Mouse (Mus musculus) hindbrain, embryonic 10.5 days (tissue): Measurements from ENCODE around the gene Dcun1d4. TPM values are rescaled to one million over a fixed set of nuclear protein-coding genes. Genes with fewer than 3 reads are reported as not detected.

Source experiments
- DNase-seq: peaks from one replicate; pipeline ENCODE4 v3.0.0-alpha.2; 2017; ENCODE audit warnings: low spot score
- H3K27ac ChIP-seq: fragments of 300-500 bp; sonication (generic); 2 replicates; pipeline ENCODE4 v1.5.1; 2016; ENCODE audit warnings: mild to moderate bottlenecking, moderate library complexity
- H3K27me3 ChIP-seq: fragments of 300-500 bp; sonication (generic); 2 replicates; pipeline ENCODE4 v1.6.1; 2016; ENCODE audit warnings: mild to moderate bottlenecking; ENCODE audit not compliant: poor library complexity, insufficient read depth, severe bottlenecking
- H3K36me3 ChIP-seq: fragments of 300-500 bp; sonication (generic); 2 replicates; pipeline ENCODE4 v1.6.1; 2016; ENCODE audit warnings: mild to moderate bottlenecking, moderate library complexity
- H3K4me1 ChIP-seq: fragments of 300-500 bp; sonication (generic); replicated peaks from 2 replicates; pipeline ENCODE4 v1.6.1; 2016; ENCODE audit warnings: mild to moderate bottlenecking
- H3K4me3 ChIP-seq: fragments of 300-500 bp; sonication (generic); 2 replicates; pipeline ENCODE4 v1.5.1; 2016; ENCODE audit warnings: mild to moderate bottlenecking, moderate library complexity
- H3K9me3 ChIP-seq: fragments of 300-500 bp; sonication (generic); 2 replicates; pipeline ENCODE4 v1.6.1; 2016; ENCODE audit warnings: mild to moderate bottlenecking, moderate library complexity
- WGBS: fragments of 180-500 bp; shearing (Covaris S2); methylation state at CpG from one replicate; pipeline ENCODE4 v1.1.7; 2016; 5-methylcytosine and 5-hydroxymethylcytosine counted together
- polyA plus RNA-seq: library from polyadenylated mRNA; unstranded; fragments of >200 nt; fragmentation: Nextera tagmentation; extraction: Ambion mirVana; gene quantifications from 2 replicates; pipeline ENCODE4 v1.2.1, GENCODE M21; 2016

Gene Dcun1d4
- polyA plus RNA-seq, 1 experiment from 2014 or later, result 46.9 TPM

GRCm38 (mm10) chr5:73539848-73540510 lies 59.2 kb downstream of the Dcun1d4 start:
- no peak overlapping the region for H3K4me3 ChIP-seq
- 62% methylated on average over 6 of the region's 6 CpGs for WGBS
- H3K27me3 ChIP-seq, result no peaks in the 10 kb centered on the region
- H3K27ac ChIP-seq, result no peak overlapping the region
- DNase-seq, result peak; percentile 56
- peaks cover 80% of the 10 kb centered on the region for H3K36me3 ChIP-seq
- H3K4me1 ChIP-seq, result no peaks in the 10 kb centered on the region
- no peaks in the 10 kb centered on the region for H3K9me3 ChIP-seq

GRCm38 (mm10) chr5:73540511-73540871 lies 59.7 kb downstream of the Dcun1d4 start:
- Histone ChIP-seq H3K9me3 (no peaks in the 10 kb centered on the region), H3K4me3 (no peak overlapping the region), H3K4me1 (peaks cover 4% of the 10 kb centered on the region; the same call in 1 of the 2 replicates), H3K27ac (no peak overlapping the region), H3K36me3 (peaks cover 80% of the 10 kb centered on the region), H3K27me3 (no peaks in the 10 kb centered on the region)
- no peak for DNase-seq
- 94% methylated on average over 2 of the region's 2 CpGs for WGBS

- 90% methylated on average over 10 of the region's 10 CpGs for WGBS
- no peaks in the 10 kb centered on the region for H3K9me3 ChIP-seq
- no peaks in the 10 kb centered on the region for H3K27me3 ChIP-seq
- H3K27ac ChIP-seq, result no peak overlapping the region
- DNase-seq, result no peak
- H3K4me3 ChIP-seq, result no peak overlapping the region
- H3K36me3 ChIP-seq, result peaks cover 72% of the 10 kb centered on the region
- peaks cover 7% of the 10 kb centered on the region; the same call in 1 of the 2 replicates for H3K4me1 ChIP-seq
These were observed 63.4 kb downstream of the Dcun1d4 start for GRCm38 (mm10) chr5:73544111-73544753.

- Histone ChIP-seq H3K36me3 (peaks cover 73% of the 10 kb centered on the region), H3K4me1 (peaks cover 7% of the 10 kb centered on the region; the same call in 1 of the 2 replicates), H3K27me3 (no peaks in the 10 kb centered on the region), H3K27ac (no peak overlapping the region), H3K4me3 (no peak overlapping the region), H3K9me3 (no peaks in the 10 kb centered on the region)
- 48% methylated on average over 6 of the region's 6 CpGs for WGBS
- peak; percentile 11 for DNase-seq
These were observed 64.8 kb downstream of the Dcun1d4 start for GRCm38 (mm10) chr5:73545641-73546040.

GRCm38 (mm10) chr5:73547252-73547651 lies 66.5 kb downstream of the Dcun1d4 start:
- no peaks in the 10 kb centered on the region for H3K27me3 ChIP-seq
- H3K4me3 ChIP-seq, result no peak overlapping the region
- WGBS, result 93% methylated on average over 7 of the region's 7 CpGs
- no peaks in the 10 kb centered on the region for H3K9me3 ChIP-seq
- peaks cover 7% of the 10 kb centered on the region; the same call in 1 of the 2 replicates for H3K4me1 ChIP-seq
- H3K36me3 ChIP-seq, result peaks cover 70% of the 10 kb centered on the region
- H3K27ac ChIP-seq, result no peak overlapping the region
- no peak for DNase-seq

GRCm38 (mm10) chr5:73548237-73548636 lies 67.4 kb downstream of the Dcun1d4 start:
- WGBS, result 90% methylated on average over 7 of the region's 7 CpGs
- H3K4me1 ChIP-seq, result peaks cover 7% of the 10 kb centered on the region; the same call in 1 of the 2 replicates
- no peaks in the 10 kb centered on the region for H3K9me3 ChIP-seq
- no peak overlapping the region for H3K27ac ChIP-seq
- H3K36me3 ChIP-seq, result peaks cover 69% of the 10 kb centered on the region
- H3K4me3 ChIP-seq, result no peak overlapping the region
- DNase-seq, result no peak
- H3K27me3 ChIP-seq, result no peaks in the 10 kb centered on the region

DNA sequence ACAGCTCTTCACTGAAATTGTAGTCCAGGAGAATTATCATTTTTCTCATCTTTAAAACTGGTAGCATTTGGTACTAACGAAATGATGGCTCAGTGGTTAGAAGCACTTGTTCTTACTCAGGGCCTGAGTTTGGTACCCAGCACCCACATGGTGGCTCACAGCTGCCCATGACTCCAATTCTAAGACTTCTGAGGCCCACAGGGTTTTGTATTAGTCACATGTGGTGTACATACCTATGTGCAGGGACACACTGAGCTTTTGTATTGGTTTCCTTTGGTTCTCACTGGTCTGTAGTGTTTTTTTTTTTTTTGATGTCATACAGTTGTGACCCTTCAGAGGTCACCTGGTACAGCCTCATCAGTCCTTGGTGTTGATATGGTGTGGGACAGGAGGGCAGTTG lies 68.0 kb downstream of the Dcun1d4 start:
- no peak overlapping the region for H3K27ac ChIP-seq
- peaks cover 7% of the 10 kb centered on the region; the same call in 1 of the 2 replicates for H3K4me1 ChIP-seq
- no peaks in the 10 kb centered on the region for H3K27me3 ChIP-seq
- 90% methylated on average over 1 of the region's 1 CpGs for WGBS
- H3K36me3 ChIP-seq, result peaks cover 70% of the 10 kb centered on the region
- no peak for DNase-seq
- H3K9me3 ChIP-seq, result no peaks in the 10 kb centered on the region
- H3K4me3 ChIP-seq, result no peak overlapping the region

- WGBS, result 82% methylated on average over 5 of the region's 5 CpGs
These were observed 71.0 kb downstream of the Dcun1d4 start for GRCm38 (mm10) chr5:73551836-73552235.

GRCm38 (mm10) chr5:73553903-73554302 lies 73.1 kb downstream of the Dcun1d4 start:
- WGBS, result 95% methylated on average over 11 of the region's 11 CpGs
- Histone ChIP-seq H3K4me1 (peaks cover 10% of the 10 kb centered on the region), H3K9me3 (no peaks in the 10 kb centered on the region), H3K27ac (no peak overlapping the region), H3K4me3 (no peak overlapping the region), H3K36me3 (peaks cover 67% of the 10 kb centered on the region), H3K27me3 (no peaks in the 10 kb centered on the region)
- DNase-seq, result no peak

More at GRCm38 (mm10) chr5:73551836-73552235, 71.0 kb downstream of the Dcun1d4 start:
- Histone ChIP-seq H3K27ac (no peak overlapping the region), H3K36me3 (peaks cover 63% of the 10 kb centered on the region), H3K4me3 (no peak overlapping the region), H3K27me3 (no peaks in the 10 kb centered on the region), H3K4me1 (peaks cover 1% of the 10 kb centered on the region; the same call in 1 of the 2 replicates), H3K9me3 (no peaks in the 10 kb centered on the region)
- no peak for DNase-seq

GRCm38 (mm10) chr5:73555096-73555852 lies 74.5 kb downstream of the Dcun1d4 start:
- H3K9me3 ChIP-seq, result no peaks in the 10 kb centered on the region
- H3K27me3 ChIP-seq, result no peaks in the 10 kb centered on the region
- H3K4me1 ChIP-seq, result peaks cover 10% of the 10 kb centered on the region
- H3K36me3 ChIP-seq, result peaks cover 81% of the 10 kb centered on the region
- no peak overlapping the region for H3K27ac ChIP-seq
- 88% methylated on average over 8 of the region's 8 CpGs for WGBS
- H3K4me3 ChIP-seq, result no peak overlapping the region
- no peak for DNase-seq

DNA sequence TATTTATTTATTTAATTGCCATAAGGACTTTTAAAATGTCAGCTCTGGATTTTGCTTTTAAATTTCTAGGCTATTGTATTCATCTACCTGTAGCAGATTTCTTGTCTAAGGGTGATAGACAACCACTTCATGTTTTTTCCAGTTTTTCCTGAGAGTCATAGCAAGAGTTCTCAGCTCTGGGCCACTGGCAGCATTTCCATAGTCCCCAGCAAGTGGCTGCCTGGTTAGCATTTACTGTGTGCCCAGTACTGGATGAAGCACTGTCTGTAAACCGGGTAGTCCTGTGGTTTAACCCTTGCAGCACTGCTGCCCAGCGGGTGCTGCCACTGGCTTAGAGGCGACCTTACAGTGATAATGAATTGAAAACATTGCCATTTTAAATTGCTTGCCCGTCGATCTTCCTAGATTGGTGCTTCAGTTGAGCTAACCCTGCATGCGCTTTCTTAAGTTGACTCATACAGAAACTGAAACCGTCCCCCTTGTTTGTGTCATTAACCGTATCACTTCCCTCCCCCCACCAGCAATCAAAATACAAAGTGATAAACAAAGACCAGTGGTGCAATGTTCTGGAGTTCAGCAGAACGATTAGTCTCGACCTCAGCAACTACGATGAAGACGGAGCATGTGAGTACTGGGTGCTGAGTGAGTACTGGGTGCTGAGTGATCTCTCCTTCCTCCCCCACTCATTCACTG lies 76.1 kb downstream of the Dcun1d4 start:
- no peaks in the 10 kb centered on the region for H3K9me3 ChIP-seq
- peaks cover 81% of the 10 kb centered on the region for H3K36me3 ChIP-seq
- H3K4me3 ChIP-seq, result no peak overlapping the region
- peaks cover 10% of the 10 kb centered on the region for H3K4me1 ChIP-seq
- H3K27ac ChIP-seq, result peak overlapping the region; percentile 57; the same call in 1 of the 2 replicates
- WGBS, result 76% methylated on average over 12 of the region's 12 CpGs
- DNase-seq, result no peak
- H3K27me3 ChIP-seq, result no peaks in the 10 kb centered on the region

GRCm38 (mm10) chr5:73558756-73559155 lies 78.0 kb downstream of the Dcun1d4 start:
- H3K27me3 ChIP-seq, result no peaks in the 10 kb centered on the region

More at GRCm38 (mm10) chr5:73558756-73559155, 78.0 kb downstream of the Dcun1d4 start:
- H3K4me1 ChIP-seq, result peaks cover 10% of the 10 kb centered on the region
- 92% methylated on average over 6 of the region's 6 CpGs for WGBS
- no peaks in the 10 kb centered on the region for H3K9me3 ChIP-seq
- H3K36me3 ChIP-seq, result peaks cover 66% of the 10 kb centered on the region
- DNase-seq, result no peak
- no peak overlapping the region for H3K4me3 ChIP-seq
- H3K27ac ChIP-seq, result no peak overlapping the region
